Mouse (Mus musculus) myocyte (in vitro differentiated cells): ENCODE measurements around the gene Dnah6. TPM values are rescaled to one million over a fixed set of nuclear protein-coding genes. Genes with fewer than 3 reads are reported as not detected.

Experiments used
- H3K27me3 ChIP-seq: one replicate; pipeline ENCODE4 v1.6.1; 2011; ENCODE audit not compliant: control insufficient read depth, insufficient read depth, insufficient read length
- H3K36me3 ChIP-seq: one replicate; pipeline ENCODE4 v1.6.1; 2011; ENCODE audit not compliant: control insufficient read depth, insufficient read depth
- H3K4me2 ChIP-seq: one replicate; pipeline ENCODE4 v1.6.1; 2011; ENCODE audit warnings: low read depth, control low read depth
- H3K4me3 ChIP-seq: one replicate; pipeline ENCODE4 v1.5.1; 2011; ENCODE audit warnings: mild to moderate bottlenecking, control low read depth, moderate library complexity
- H3K79me2 ChIP-seq: one replicate; pipeline ENCODE4 v1.6.1; 2011; ENCODE audit not compliant: control insufficient read depth, insufficient read depth
- H3ac ChIP-seq: one replicate; pipeline ENCODE4 v1.6.1; 2011; ENCODE audit not compliant: control insufficient read depth, insufficient read length
- CEBPB ChIP-seq: IDR thresholded peaks from 2 replicates; pipeline ENCODE4 v1.6.1; 2011; ENCODE audit warnings: mild to moderate bottlenecking, moderate library complexity; ENCODE audit not compliant: poor library complexity, insufficient read depth, severe bottlenecking
- E2F4 ChIP-seq: IDR thresholded peaks from one replicate; pipeline ENCODE4 v1.6.1; 2011; ENCODE audit warnings: mild to moderate bottlenecking, control low read depth, moderate library complexity; ENCODE audit not compliant: insufficient read depth
- MAX ChIP-seq: IDR thresholded peaks from one replicate; pipeline ENCODE4 v1.6.1; 2011; ENCODE audit warnings: low read depth, mild to moderate bottlenecking, control low read depth
- MYOD1 ChIP-seq, 3 experiments: IDR thresholded peaks; one replicate each; pipeline ENCODE4 v1.6.1; 2011; ENCODE audit warnings: control low read depth in 2 of 3, low read depth in 2 of 3, mild to moderate bottlenecking in 2 of 3, moderate library complexity in 1 of 3; ENCODE audit not compliant: insufficient read length in 2 of 3, control insufficient read depth in 1 of 3
- MYOG ChIP-seq, 3 experiments: IDR thresholded peaks; one replicate each; pipeline ENCODE4 v1.6.1; 2011; ENCODE audit warnings: control low read depth in 2 of 3, low read depth in 2 of 3, mild to moderate bottlenecking in 2 of 3; ENCODE audit not compliant: insufficient read length in 2 of 3, control insufficient read depth in 1 of 3, insufficient read depth in 1 of 3
- POLR2A ChIP-seq: IDR thresholded peaks from one replicate; pipeline ENCODE4 v1.6.1; 2011; ENCODE audit warnings: low read depth, mild to moderate bottlenecking, control low read depth, moderate library complexity; ENCODE audit not compliant: insufficient read length
- POLR2AphosphoS2 ChIP-seq: IDR thresholded peaks from one replicate; pipeline ENCODE4 v1.6.1; 2011; ENCODE audit warnings: low read depth, control low read depth; ENCODE audit not compliant: insufficient read length
- REST ChIP-seq: IDR thresholded peaks from one replicate; pipeline ENCODE4 v1.6.1; 2011; ENCODE audit warnings: mild to moderate bottlenecking, control low read depth, moderate library complexity; ENCODE audit not compliant: insufficient read depth, insufficient read length
- SRF ChIP-seq: IDR thresholded peaks from one replicate; pipeline ENCODE4 v1.6.1; 2011; ENCODE audit warnings: low read depth; ENCODE audit not compliant: control insufficient read depth, insufficient read length
- TCF12 ChIP-seq: IDR thresholded peaks from one replicate; pipeline ENCODE4 v1.6.1; 2011; ENCODE audit warnings: mild to moderate bottlenecking, control low read depth; ENCODE audit not compliant: poor library complexity, insufficient read depth, severe bottlenecking
- TCF3 ChIP-seq: IDR thresholded peaks from one replicate; pipeline ENCODE4 v1.6.1; 2011; ENCODE audit warnings: low read depth, control low read depth; ENCODE audit not compliant: insufficient read length
- USF1 ChIP-seq: IDR thresholded peaks from one replicate; pipeline ENCODE4 v1.6.1; 2011; ENCODE audit warnings: low read depth, mild to moderate bottlenecking, control low read depth, moderate library complexity
- polyA plus RNA-seq: library from polyadenylated mRNA; unstranded; fragments of >200 nt; fragmentation: generic; extraction: Trizol; gene quantifications from one replicate; pipeline ENCODE4 v1.2.1, GENCODE M21; 2012; ENCODE audit warnings: missing spikeins

Dnah6 gene
- polyA plus RNA-seq, 1 experiment: 0.01 TPM

DNA sequence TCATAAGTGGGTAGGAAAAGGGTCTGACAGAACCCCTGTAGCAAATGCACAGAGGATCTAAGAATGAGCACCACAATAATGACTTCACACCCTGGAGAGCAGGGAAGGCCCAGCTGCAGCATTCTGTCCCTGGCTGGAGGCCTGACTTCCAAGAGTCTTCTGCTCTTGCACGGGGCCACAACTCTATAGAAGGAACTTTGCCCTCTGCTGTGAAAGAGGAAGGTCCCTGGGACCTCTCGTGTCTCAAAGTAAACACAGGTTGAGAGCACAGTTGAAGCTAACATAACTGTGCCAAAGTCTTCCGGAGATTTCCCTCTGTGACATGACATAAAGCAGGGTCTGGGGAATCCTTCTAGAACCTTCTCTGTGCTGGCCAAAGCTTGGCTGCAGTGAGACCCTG lies 150.2 kb downstream of the Dnah6 start:
- TF ChIP-seq MAX: no peak
- no peak for TF ChIP-seq TCF3
- TF ChIP-seq CEBPB: no peak
- TF ChIP-seq SRF: no peak
- no peak for TF ChIP-seq POLR2A
- no peak for TF ChIP-seq TCF12
- TF ChIP-seq MYOG (IDR thresholded peaks at IDR 0.05; ENCODE audit: control insufficient read depth in 1 of 3, insufficient read depth in 1 of 3, insufficient read length in 2 of 3, low read depth in 2 of 3): no peak
- no peak for TF ChIP-seq E2F4
- TF ChIP-seq USF1: no peak
- H3K4me3 ChIP-seq: no peak overlapping the region

DNA sequence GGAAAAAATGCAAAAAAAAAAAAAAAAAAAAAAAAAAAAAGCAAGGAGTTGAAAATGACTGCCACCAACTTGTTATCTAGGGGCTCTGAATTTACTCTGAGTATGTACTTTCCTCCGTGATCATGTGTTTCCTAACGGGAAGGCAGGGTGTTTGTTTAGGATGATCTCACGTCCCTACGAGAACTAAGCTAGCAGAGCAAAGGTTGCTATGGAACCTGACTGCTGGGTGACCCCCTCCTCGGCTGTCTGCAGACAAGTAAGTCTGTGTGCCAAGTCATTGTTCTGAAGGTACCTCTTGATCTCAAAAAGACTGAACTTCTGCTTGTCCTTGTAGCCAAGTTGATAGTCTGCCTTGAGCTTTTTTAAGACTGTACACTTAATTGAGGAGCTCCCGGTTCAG lies 150.8 kb downstream of the Dnah6 start:
- TF ChIP-seq CEBPB (no peak), USF1 (no peak), REST (no peak), TCF12 (no peak), MAX (no peak), SRF (no peak), MYOG (IDR thresholded peaks at IDR 0.05; ENCODE audit: control insufficient read depth in 1 of 3, insufficient read depth in 1 of 3, insufficient read length in 2 of 3, low read depth in 2 of 3) (no peak)
- H3K4me2 ChIP-seq: no peak overlapping the region
- no peaks in the 10 kb centered on the region for H3K79me2 ChIP-seq
- no peaks in the 10 kb centered on the region for H3K36me3 ChIP-seq
- no peak overlapping the region for H3K4me3 ChIP-seq
- no peaks in the 10 kb centered on the region for H3K27me3 ChIP-seq
- H3ac ChIP-seq: no peak overlapping the region

More for the DNA sequence above, 150.2 kb downstream of the Dnah6 start:
- no peak overlapping the region for H3K4me2 ChIP-seq
- no peak overlapping the region for H3ac ChIP-seq
- no peaks in the 10 kb centered on the region for H3K36me3 ChIP-seq
- no peaks in the 10 kb centered on the region for H3K27me3 ChIP-seq
- H3K79me2 ChIP-seq: no peaks in the 10 kb centered on the region

DNA sequence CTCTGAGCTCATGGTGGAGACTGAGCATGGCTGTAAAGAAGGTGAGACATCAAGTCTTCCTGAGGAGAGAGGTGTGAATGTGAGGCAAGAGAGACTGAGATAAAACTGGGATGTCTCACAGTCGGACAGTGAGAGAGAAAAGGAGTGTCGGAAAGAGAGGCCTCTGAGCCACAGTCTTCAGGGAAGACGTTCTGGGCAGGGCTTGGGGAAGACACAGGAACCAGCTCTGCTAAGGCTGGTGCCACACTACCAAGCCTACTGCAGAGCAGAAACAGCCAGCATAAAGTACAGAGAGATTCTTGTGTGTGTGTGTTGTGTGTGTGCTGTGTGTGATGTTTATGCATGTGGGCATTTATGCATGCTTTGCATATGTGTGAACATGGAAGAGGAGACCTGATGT lies 156.9 kb downstream of the Dnah6 start:
- Histone ChIP-seq H3K36me3 (no peaks in the 10 kb centered on the region), H3K79me2 (no peaks in the 10 kb centered on the region), H3K4me3 (no peak overlapping the region), H3K27me3 (no peaks in the 10 kb centered on the region), H3K4me2 (no peak overlapping the region), H3ac (no peak overlapping the region)
- TF ChIP-seq SRF (no peak), MAX (no peak), CEBPB (no peak), TCF3 (no peak), POLR2A (no peak), MYOD1 (IDR thresholded peaks at IDR 0.05; ENCODE audit: control insufficient read depth in 1 of 3, insufficient read length in 2 of 3, low read depth in 2 of 3) (no peak), MYOG (IDR thresholded peaks at IDR 0.05; ENCODE audit: control insufficient read depth in 1 of 3, insufficient read depth in 1 of 3, insufficient read length in 2 of 3, low read depth in 2 of 3) (no peak), TCF12 (no peak), E2F4 (no peak), REST (no peak), POLR2AphosphoS2 (no peak), USF1 (no peak)

DNA sequence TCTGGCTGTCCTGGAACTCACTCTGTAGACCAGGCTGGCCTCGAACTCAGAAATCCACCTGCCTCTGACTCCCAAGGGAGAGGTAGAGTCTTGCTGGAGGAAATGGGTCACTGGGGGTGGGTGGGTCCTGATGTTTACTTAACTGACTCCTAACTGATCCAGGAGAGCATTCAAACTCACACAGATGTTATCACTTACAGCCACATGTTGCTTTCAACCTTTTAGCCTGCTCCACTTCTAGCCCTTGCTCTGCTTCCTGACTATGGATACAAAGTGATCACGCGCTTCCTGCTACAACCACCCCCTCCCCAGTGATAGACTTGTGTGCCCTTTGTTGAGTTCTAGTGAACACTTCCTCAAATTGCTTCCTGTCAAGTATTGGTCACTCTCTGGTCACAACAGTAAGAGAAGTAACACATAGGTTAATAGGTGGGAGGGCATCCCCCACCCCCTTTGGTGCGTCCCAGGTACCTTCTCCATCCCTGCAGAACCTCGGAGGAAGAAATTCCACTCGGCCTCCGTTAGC lies 161.8 kb downstream of the Dnah6 start:
- Histone ChIP-seq H3K27me3 (no peaks in the 10 kb centered on the region), H3ac (no peak overlapping the region), H3K4me2 (no peak overlapping the region), H3K79me2 (no peaks in the 10 kb centered on the region), H3K4me3 (no peak overlapping the region), H3K36me3 (no peaks in the 10 kb centered on the region)
- no peak for TF ChIP-seq E2F4
- TF ChIP-seq POLR2A: no peak
- no peak for TF ChIP-seq TCF3
- no peak for TF ChIP-seq REST
- TF ChIP-seq POLR2AphosphoS2: no peak
- no peak for TF ChIP-seq MYOG (IDR thresholded peaks at IDR 0.05; ENCODE audit: control insufficient read depth in 1 of 3, insufficient read depth in 1 of 3, insufficient read length in 2 of 3, low read depth in 2 of 3)
- TF ChIP-seq SRF: no peak
- no peak for TF ChIP-seq TCF12
- no peak for TF ChIP-seq USF1
- TF ChIP-seq MAX: no peak
- TF ChIP-seq MYOD1 (IDR thresholded peaks at IDR 0.05; ENCODE audit: control insufficient read depth in 1 of 3, insufficient read length in 2 of 3, low read depth in 2 of 3): no peak
- TF ChIP-seq CEBPB: no peak

GRCm38 (mm10) chr6:73059162-73059561 lies 162.3 kb downstream of the Dnah6 start:
- H3K4me2 ChIP-seq: no peak overlapping the region
- H3K4me3 ChIP-seq: no peak overlapping the region
- no peaks in the 10 kb centered on the region for H3K36me3 ChIP-seq
- TF ChIP-seq TCF3: no peak
- no peaks in the 10 kb centered on the region for H3K27me3 ChIP-seq
- no peak overlapping the region for H3ac ChIP-seq
- H3K79me2 ChIP-seq: no peaks in the 10 kb centered on the region
